Mouse (Mus musculus) forebrain, embryonic 11.5 days (tissue): ENCODE measurements around the gene Tns2. TPM values are rescaled to one million over a fixed set of nuclear protein-coding genes. Genes with fewer than 3 reads are reported as not detected.

Experiments
- ATAC-seq: fragments of 200-750 bp; cut with Nextera tagmentation; replicated peaks from 2 replicates; pipeline ENCODE4 v1.8.0; 2017; ENCODE audit warnings: moderate TSS enrichment; ENCODE audit not compliant: low FRiP score
- DNase-seq: peaks from one replicate; pipeline ENCODE4 v3.0.0-alpha.2; 2017; ENCODE audit warnings: low spot score
- H3K27ac ChIP-seq: fragments of 300-500 bp; sonication (generic); 2 replicates; pipeline ENCODE4 v1.5.1; 2014; ENCODE audit warnings: low read depth, low read length
- H3K27me3 ChIP-seq: fragments of 300-500 bp; sonication (generic); 2 replicates; pipeline ENCODE4 v1.6.1; 2014; ENCODE audit warnings: mild to moderate bottlenecking, low read length, mixed read lengths; ENCODE audit not compliant: control insufficient read depth, insufficient read depth
- H3K36me3 ChIP-seq: fragments of 300-500 bp; sonication (generic); 2 replicates; pipeline ENCODE4 v1.6.1; 2014; ENCODE audit warnings: mild to moderate bottlenecking, low read length, moderate library complexity, mixed read lengths; ENCODE audit not compliant: control insufficient read depth, insufficient read depth
- H3K4me1 ChIP-seq: fragments of 300-500 bp; sonication (generic); replicated peaks from 2 replicates; pipeline ENCODE4 v1.6.1; 2014; ENCODE audit warnings: low read length, mixed read lengths; ENCODE audit not compliant: control insufficient read depth, insufficient read depth
- H3K4me2 ChIP-seq: fragments of 300-500 bp; sonication (generic); 2 replicates; pipeline ENCODE4 v1.6.1; 2014; ENCODE audit warnings: low read depth, mild to moderate bottlenecking, low read length, moderate library complexity, mixed read lengths; ENCODE audit not compliant: severe bottlenecking
- H3K4me3 ChIP-seq: fragments of 300-500 bp; sonication (generic); 2 replicates; pipeline ENCODE4 v1.5.1; 2014; ENCODE audit warnings: low read depth, low read length
- H3K9ac ChIP-seq: fragments of 300-500 bp; sonication (generic); 2 replicates; pipeline ENCODE4 v1.6.1; 2014; ENCODE audit warnings: low read length
- H3K9me3 ChIP-seq: fragments of 300-500 bp; sonication (generic); 2 replicates; pipeline ENCODE4 v1.6.1; 2016; ENCODE audit warnings: low read length, mixed read lengths; ENCODE audit not compliant: control insufficient read depth
- WGBS: fragments of 180-500 bp; shearing (Covaris S2); extraction: QIAGEN DNeasy Blood & Tissue Kit; methylation state at CpG from one replicate; pipeline ENCODE4 v1.1.7; 2014; 5-methylcytosine and 5-hydroxymethylcytosine counted together
- polyA plus RNA-seq: library from polyadenylated mRNA; unstranded; fragments of >200 nt; fragmentation: Nextera tagmentation; extraction: Ambion mirVana; gene quantifications from 2 replicates; pipeline ENCODE4 v1.2.1, GENCODE M21; 2014

Gene Tns2
- polyA plus RNA-seq, 1 experiment from 2014 or later, result 10.5 TPM

- Histone ChIP-seq H3K9ac (no peak overlapping the region), H3K27ac (no peak overlapping the region), H3K36me3 (no peaks in the 10 kb centered on the region), H3K27me3 (no peaks in the 10 kb centered on the region), H3K4me3 (no peak overlapping the region), H3K4me2 (no peak overlapping the region), H3K9me3 (no peaks in the 10 kb centered on the region), H3K4me1 (no peaks in the 10 kb centered on the region)
- no peak for DNase-seq
- WGBS, result 80% methylated on average over 4 of the region's 4 CpGs
- ATAC-seq, result no peak
These were observed 18.4 kb downstream of the Tns2 start for GRCm38 (mm10) chr15:102118591-102118990.

- DNase-seq (no peak), ATAC-seq (no peak)
- Histone ChIP-seq H3K27ac (no peak overlapping the region), H3K9ac (no peak overlapping the region), H3K27me3 (no peaks in the 10 kb centered on the region), H3K36me3 (no peaks in the 10 kb centered on the region; the same call in 1 of the 2 replicates), H3K4me1 (no peaks in the 10 kb centered on the region), H3K9me3 (no peaks in the 10 kb centered on the region), H3K4me2 (no peak overlapping the region), H3K4me3 (no peak overlapping the region)
- WGBS, result 76% methylated on average over 8 of the region's 8 CpGs
These were observed 19.1 kb downstream of the Tns2 start for GRCm38 (mm10) chr15:102119121-102119830.

GRCm38 (mm10) chr15:102119831-102120170 lies 19.6 kb downstream of the Tns2 start:
- Histone ChIP-seq H3K27me3 (no peaks in the 10 kb centered on the region), H3K4me1 (no peaks in the 10 kb centered on the region), H3K4me2 (no peak overlapping the region), H3K36me3 (no peaks in the 10 kb centered on the region; the same call in 1 of the 2 replicates), H3K4me3 (no peak overlapping the region), H3K9me3 (no peaks in the 10 kb centered on the region), H3K9ac (no peak overlapping the region), H3K27ac (no peak overlapping the region)
- DNase-seq (no peak), ATAC-seq (no peak)
- 83% methylated on average over 2 of the region's 2 CpGs for WGBS

- H3K4me1 ChIP-seq, result no peaks in the 10 kb centered on the region
- H3K4me3 ChIP-seq, result no peak overlapping the region
- WGBS, result 94% methylated on average over 5 of the region's 5 CpGs
- H3K4me2 ChIP-seq, result no peak overlapping the region
- H3K27ac ChIP-seq, result no peak overlapping the region
- H3K27me3 ChIP-seq, result no peaks in the 10 kb centered on the region
- no peaks in the 10 kb centered on the region for H3K9me3 ChIP-seq
- no peak overlapping the region for H3K9ac ChIP-seq
- H3K36me3 ChIP-seq, result no peaks in the 10 kb centered on the region; the same call in 1 of the 2 replicates
- DNase-seq (no peak), ATAC-seq (no peak)
These were observed 20.3 kb downstream of the Tns2 start for GRCm38 (mm10) chr15:102120530-102120929.

- H3K27me3 ChIP-seq, result no peaks in the 10 kb centered on the region
- H3K27ac ChIP-seq, result no peak overlapping the region
- no peak for DNase-seq
- no peak overlapping the region for H3K4me2 ChIP-seq
- H3K4me1 ChIP-seq, result no peaks in the 10 kb centered on the region
- no peaks in the 10 kb centered on the region for H3K9me3 ChIP-seq
- ATAC-seq, result no peak
- H3K4me3 ChIP-seq, result no peak overlapping the region
- 79% methylated on average over 2 of the region's 2 CpGs for WGBS
- no peak overlapping the region for H3K9ac ChIP-seq
- no peaks in the 10 kb centered on the region; the same call in 1 of the 2 replicates for H3K36me3 ChIP-seq
These were observed 26.1 kb downstream of the Tns2 start for GRCm38 (mm10) chr15:102126303-102126702.

- H3K4me2 ChIP-seq, result no peak overlapping the region
- no peaks in the 10 kb centered on the region; the same call in 1 of the 2 replicates for H3K36me3 ChIP-seq
- H3K9ac ChIP-seq, result no peak overlapping the region
- DNase-seq (no peak), ATAC-seq (no peak)
- no peak overlapping the region for H3K27ac ChIP-seq
- H3K4me1 ChIP-seq, result peaks cover 5% of the 10 kb centered on the region; the same call in 1 of the 2 replicates
- H3K9me3 ChIP-seq, result no peaks in the 10 kb centered on the region
- H3K27me3 ChIP-seq, result no peaks in the 10 kb centered on the region
- 93% methylated on average over 9 of the region's 9 CpGs for WGBS
- H3K4me3 ChIP-seq, result no peak overlapping the region
These were observed 33.1 kb downstream of the Tns2 start for GRCm38 (mm10) chr15:102133314-102133713.

- H3K9ac ChIP-seq, result no peak overlapping the region
- WGBS, result 93% methylated on average over 2 of the region's 2 CpGs
- no peak overlapping the region for H3K4me3 ChIP-seq
- H3K27ac ChIP-seq, result no peak overlapping the region
- no peak for DNase-seq
- no peaks in the 10 kb centered on the region; the same call in 1 of the 2 replicates for H3K36me3 ChIP-seq
- no peaks in the 10 kb centered on the region for H3K9me3 ChIP-seq
- no peak for ATAC-seq
- H3K4me1 ChIP-seq, result peaks cover 5% of the 10 kb centered on the region; the same call in 1 of the 2 replicates
- no peak overlapping the region for H3K4me2 ChIP-seq
- H3K27me3 ChIP-seq, result no peaks in the 10 kb centered on the region
These were observed 34.5 kb downstream of the Tns2 start for GRCm38 (mm10) chr15:102134709-102135108.

- ATAC-seq (peak; percentile 81), DNase-seq (no peak)
- 4% methylated on average over 33 of the region's 35 CpGs for WGBS
- no peaks in the 10 kb centered on the region for H3K27me3 ChIP-seq
- H3K4me1 ChIP-seq, result peaks cover 5% of the 10 kb centered on the region; the same call in 1 of the 2 replicates
- H3K4me2 ChIP-seq, result peak overlapping the region; percentile 75
- peak overlapping the region; percentile 89 for H3K9ac ChIP-seq
- H3K9me3 ChIP-seq, result no peaks in the 10 kb centered on the region
- H3K27ac ChIP-seq, result peak overlapping the region; percentile 25; the same call in 1 of the 2 replicates
- H3K4me3 ChIP-seq, result peak overlapping the region; percentile 87
- no peaks in the 10 kb centered on the region for H3K36me3 ChIP-seq
These were observed 35.4 kb downstream of the Tns2 start for GRCm38 (mm10) chr15:102135522-102136128.
